Mouse (Mus musculus): Measurements from ENCODE around the gene Msantd1. TPM values are rescaled to one million over a fixed set of nuclear protein-coding genes. Genes with fewer than 3 reads are reported as not detected.
A peak's percentile ranks its signal among the peaks of the same experiment; 100 is the strongest.

Gene Msantd1
- polyA plus RNA-seq, 1 experiment, result 4.6 TPM

DNA sequence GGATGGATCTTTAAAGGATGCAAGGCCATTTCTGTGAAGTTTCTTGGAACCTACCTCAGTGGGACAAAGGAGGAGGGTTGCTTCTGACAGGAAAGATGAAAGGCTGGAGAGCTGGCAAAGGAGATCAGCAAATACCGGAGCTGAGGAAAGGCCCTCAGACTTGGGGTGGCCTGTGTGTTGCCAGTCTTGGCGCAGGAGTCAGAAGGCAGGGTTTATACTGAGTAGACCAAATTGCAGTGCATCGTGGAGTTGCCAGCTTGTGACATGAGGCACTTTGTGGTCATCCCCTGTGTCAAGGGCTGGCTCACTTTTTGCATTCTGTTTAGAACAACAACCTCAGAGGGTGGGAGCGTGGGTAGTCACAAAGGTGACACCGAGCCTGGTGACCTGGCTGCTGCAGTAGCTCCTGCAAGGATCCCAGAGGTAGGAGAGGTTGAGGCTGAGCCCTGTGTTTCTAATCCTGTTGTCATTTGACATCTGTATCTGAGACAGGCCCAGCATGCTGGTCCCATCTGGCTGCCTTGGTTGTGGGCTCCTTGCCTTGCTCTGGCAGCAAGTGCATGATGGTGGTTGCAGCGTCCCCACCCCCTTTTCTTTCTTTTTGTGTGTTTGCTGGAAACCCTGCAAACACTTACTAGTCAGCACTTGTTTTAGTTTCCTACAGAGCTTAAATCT lies 42.8 kb downstream of the Msantd1 start:
- Histone ChIP-seq H3K4me3 (replicated peaks; ENCODE audit: control insufficient read depth, low read depth, low read length) (peak overlapping the region; percentile 24), H3K4me1 (ENCODE audit: control insufficient read depth, insufficient read depth, low read length) (peaks cover 1% of the 10 kb centered on the region; the same call in 1 of the 2 replicates), H3K27ac (ENCODE audit: control insufficient read depth, insufficient read depth, low read depth, low read length, poor library complexity) (no peak overlapping the region)
- WGBS, result 80% methylated on average over 6 of the region's 6 CpGs
- TF ChIP-seq CTCF (IDR thresholded peaks at IDR 0.05; ENCODE audit: control insufficient read depth, insufficient read depth, low read length) (no peak), POLR2A (IDR thresholded peaks at IDR 0.05; ENCODE audit: borderline replicate concordance, control insufficient read depth, low read depth, low read length) (no peak)

DNA sequence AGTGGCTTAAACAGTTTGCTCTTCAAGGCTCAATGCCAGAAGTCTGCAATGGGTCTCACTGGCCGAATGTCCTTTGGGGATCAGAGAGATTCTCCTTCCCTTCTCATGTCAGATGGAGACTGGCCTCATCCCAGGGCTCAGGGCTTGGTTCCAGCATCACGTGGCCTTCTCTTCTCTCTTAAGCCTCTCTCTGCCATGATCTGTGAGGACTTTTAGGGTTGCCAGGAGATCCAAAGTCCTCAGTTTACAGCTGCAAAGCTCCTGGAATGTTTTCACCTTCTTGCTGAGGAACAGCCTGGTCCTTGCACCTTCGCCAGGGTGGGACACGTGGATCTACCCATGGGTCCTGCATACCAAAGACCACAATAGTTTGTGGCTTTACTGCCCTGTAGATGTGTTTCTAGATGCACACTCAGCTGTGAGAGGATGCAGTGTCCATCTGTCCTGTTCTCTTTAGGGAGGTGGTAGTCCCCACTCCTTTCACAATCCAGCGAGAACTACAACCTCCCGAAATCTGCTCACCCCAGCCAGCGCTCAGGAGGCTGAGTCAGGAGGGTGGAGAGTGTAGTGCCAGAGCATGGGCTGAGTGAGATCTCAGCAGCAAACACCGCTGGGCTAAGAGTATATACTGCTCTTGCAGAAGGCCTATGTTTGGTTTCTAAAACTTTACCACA lies 43.5 kb downstream of the Msantd1 start:
- WGBS, result 89% methylated on average over 8 of the region's 8 CpGs
- H3K4me1 ChIP-seq (ENCODE audit: control insufficient read depth, insufficient read depth, low read length), result peaks cover 3% of the 10 kb centered on the region; the same call in 1 of the 2 replicates
- H3K4me3 ChIP-seq (replicated peaks; ENCODE audit: control insufficient read depth, low read depth, low read length), result no peak overlapping the region

DNA sequence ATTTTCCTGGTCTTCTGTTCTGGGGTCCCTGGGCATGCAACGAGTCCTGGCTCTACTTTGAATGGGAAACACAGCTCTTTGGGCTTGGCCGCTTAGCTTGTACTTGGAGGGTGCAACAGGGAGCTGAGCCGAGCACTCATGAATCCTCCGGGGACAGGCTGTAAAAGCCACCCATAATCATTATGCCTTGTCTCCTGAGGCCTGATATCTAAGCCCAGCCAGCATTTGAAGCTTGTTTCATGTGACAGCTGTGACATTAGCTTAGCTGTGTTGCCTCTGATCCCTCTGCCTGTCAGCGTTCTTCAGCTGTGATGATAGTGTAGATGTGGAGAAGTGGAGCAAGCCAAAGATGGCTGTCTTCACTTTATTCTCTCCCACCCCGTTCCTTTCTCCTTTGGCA lies 46.7 kb downstream of the Msantd1 start:
- WGBS, result 70% methylated on average over 6 of the region's 6 CpGs
- H3K27ac ChIP-seq (ENCODE audit: control insufficient read depth, insufficient read depth, low read depth, low read length, poor library complexity), result no peak overlapping the region
- TF ChIP-seq POLR2A (IDR thresholded peaks at IDR 0.05; ENCODE audit: borderline replicate concordance, control insufficient read depth, low read depth, low read length) (no peak), CTCF (IDR thresholded peaks at IDR 0.05; ENCODE audit: control insufficient read depth, insufficient read depth, low read length) (no peak)
- H3K4me1 ChIP-seq (ENCODE audit: control insufficient read depth, insufficient read depth, low read length), result peaks cover 1% of the 10 kb centered on the region; the same call in 1 of the 2 replicates
- no peak overlapping the region for H3K4me3 ChIP-seq (replicated peaks; ENCODE audit: control insufficient read depth, low read depth, low read length)

More for the DNA sequence above, 43.5 kb downstream of the Msantd1 start:
- H3K27ac ChIP-seq (ENCODE audit: control insufficient read depth, insufficient read depth, low read depth, low read length, poor library complexity), result no peak overlapping the region
- no peak for TF ChIP-seq CTCF (IDR thresholded peaks at IDR 0.05; ENCODE audit: control insufficient read depth, insufficient read depth, low read length)
- TF ChIP-seq POLR2A (IDR thresholded peaks at IDR 0.05; ENCODE audit: borderline replicate concordance, control insufficient read depth, low read depth, low read length), result no peak

DNA sequence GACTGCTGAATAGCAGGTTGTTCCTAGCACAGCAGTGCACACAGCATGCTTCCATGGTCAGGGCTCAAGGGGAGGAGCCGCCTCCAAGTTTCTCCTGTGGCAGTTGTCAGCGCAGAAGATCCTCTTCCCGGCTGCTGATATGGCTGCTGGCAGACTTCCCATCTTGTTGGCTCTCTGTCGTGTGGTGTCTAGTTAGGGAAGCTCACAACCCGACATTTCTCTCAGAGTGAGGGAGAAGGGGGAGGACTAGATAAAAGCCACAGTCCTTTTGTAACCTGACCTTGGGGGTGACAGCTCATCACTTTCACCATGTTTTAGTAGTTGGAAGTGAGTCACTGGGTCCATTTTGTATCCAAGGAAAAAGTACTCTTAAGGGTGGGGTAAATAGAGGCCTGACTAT lies 47.8 kb downstream of the Msantd1 start:
- Histone ChIP-seq H3K27ac (ENCODE audit: control insufficient read depth, insufficient read depth, low read depth, low read length, poor library complexity) (no peak overlapping the region), H3K4me3 (replicated peaks; ENCODE audit: control insufficient read depth, low read depth, low read length) (no peak overlapping the region), H3K4me1 (ENCODE audit: control insufficient read depth, insufficient read depth, low read length) (peaks cover 1% of the 10 kb centered on the region; the same call in 1 of the 2 replicates)
- TF ChIP-seq POLR2A (IDR thresholded peaks at IDR 0.05; ENCODE audit: borderline replicate concordance, control insufficient read depth, low read depth, low read length) (no peak), CTCF (IDR thresholded peaks at IDR 0.05; ENCODE audit: control insufficient read depth, insufficient read depth, low read length) (no peak)
- 20% methylated on average over 5 of the region's 5 CpGs for WGBS

DNA sequence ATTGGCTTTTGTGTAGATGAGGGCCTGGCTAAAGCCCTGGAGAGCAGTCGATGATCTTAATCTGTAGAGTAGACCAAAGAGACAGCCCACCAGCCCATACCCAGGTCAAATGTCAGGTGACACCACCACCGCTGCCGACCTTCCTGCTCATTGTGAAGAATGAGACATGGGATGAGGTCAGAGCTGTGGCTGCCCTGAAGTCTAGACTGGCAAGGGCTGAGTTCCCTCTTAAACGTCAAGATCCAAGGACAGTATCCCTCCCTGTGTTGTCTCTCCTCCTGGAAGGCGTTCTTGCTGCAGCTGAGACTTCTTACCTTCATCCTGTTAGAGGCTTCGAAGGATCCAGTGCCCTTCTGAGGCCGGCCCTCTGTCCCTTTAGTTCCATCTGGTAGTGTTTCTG lies 48.3 kb downstream of the Msantd1 start:
- no peak overlapping the region for H3K27ac ChIP-seq (ENCODE audit: control insufficient read depth, insufficient read depth, low read depth, low read length, poor library complexity)
- 80% methylated on average over 7 of the region's 7 CpGs for WGBS
- H3K4me3 ChIP-seq (replicated peaks; ENCODE audit: control insufficient read depth, low read depth, low read length), result no peak overlapping the region
- TF ChIP-seq CTCF (IDR thresholded peaks at IDR 0.05; ENCODE audit: control insufficient read depth, insufficient read depth, low read length) (no peak), POLR2A (IDR thresholded peaks at IDR 0.05; ENCODE audit: borderline replicate concordance, control insufficient read depth, low read depth, low read length) (no peak)
- H3K4me1 ChIP-seq (ENCODE audit: control insufficient read depth, insufficient read depth, low read length), result peaks cover 1% of the 10 kb centered on the region; the same call in 1 of the 2 replicates

DNA sequence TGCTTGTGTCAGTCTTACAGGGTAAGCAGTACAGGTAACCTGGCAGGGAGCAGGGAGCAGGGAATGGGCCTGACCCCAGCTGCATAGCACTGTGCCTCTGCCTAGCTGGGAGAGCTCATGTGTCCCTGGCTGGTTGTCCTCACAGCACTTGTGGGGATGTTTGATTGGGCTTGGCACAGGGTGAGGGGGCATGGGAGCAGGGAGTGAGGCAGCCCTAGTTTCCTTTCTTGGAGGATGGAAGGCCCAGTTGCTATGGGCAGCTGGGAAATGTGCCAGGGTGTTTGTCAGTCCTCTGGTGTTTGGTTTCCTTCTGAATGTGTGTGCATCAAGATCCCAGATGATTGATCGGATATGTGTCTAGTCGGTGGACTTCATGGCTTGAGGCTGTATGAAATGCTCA lies 49.2 kb downstream of the Msantd1 start:
- WGBS, result 75% methylated on average over 2 of the region's 2 CpGs
- no peak for TF ChIP-seq CTCF (IDR thresholded peaks at IDR 0.05; ENCODE audit: control insufficient read depth, insufficient read depth, low read length)
- no peak for TF ChIP-seq POLR2A (IDR thresholded peaks at IDR 0.05; ENCODE audit: borderline replicate concordance, control insufficient read depth, low read depth, low read length)
- Histone ChIP-seq H3K4me3 (replicated peaks; ENCODE audit: control insufficient read depth, low read depth, low read length) (no peak overlapping the region), H3K4me1 (ENCODE audit: control insufficient read depth, insufficient read depth, low read length) (peaks cover 3% of the 10 kb centered on the region), H3K27ac (ENCODE audit: control insufficient read depth, insufficient read depth, low read depth, low read length, poor library complexity) (no peak overlapping the region)

DNA sequence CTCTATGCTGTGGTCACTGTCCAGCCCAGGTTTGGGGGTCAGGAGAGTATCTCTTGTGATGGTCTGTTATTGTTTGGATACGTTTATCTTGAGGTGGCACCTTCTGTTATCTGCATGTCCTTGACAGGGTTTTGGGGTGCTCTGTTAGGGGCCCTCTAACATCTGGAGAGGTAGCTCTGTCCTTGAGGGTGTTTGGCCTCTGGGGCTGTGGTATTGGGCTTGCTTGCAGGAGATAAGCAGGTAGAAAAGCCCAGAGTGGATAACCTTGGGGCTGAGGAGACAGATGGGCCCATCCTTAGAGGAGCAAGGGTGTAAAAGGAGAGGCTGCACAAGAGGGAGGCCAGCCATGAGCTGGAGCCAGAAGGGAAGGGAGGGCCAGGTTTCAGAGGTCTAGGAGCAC lies 52.2 kb downstream of the Msantd1 start:
- peak overlapping the region; percentile 34 for H3K27ac ChIP-seq (ENCODE audit: control insufficient read depth, insufficient read depth, low read depth, low read length, poor library complexity)
- peaks cover 3% of the 10 kb centered on the region for H3K4me1 ChIP-seq (ENCODE audit: control insufficient read depth, insufficient read depth, low read length)
- no peak for TF ChIP-seq CTCF (IDR thresholded peaks at IDR 0.05; ENCODE audit: control insufficient read depth, insufficient read depth, low read length)
- no peak for TF ChIP-seq POLR2A (IDR thresholded peaks at IDR 0.05; ENCODE audit: borderline replicate concordance, control insufficient read depth, low read depth, low read length)
- no peak overlapping the region for H3K4me3 ChIP-seq (replicated peaks; ENCODE audit: control insufficient read depth, low read depth, low read length)
- WGBS, result 55% methylated on average over 1 of the region's 1 CpGs

DNA sequence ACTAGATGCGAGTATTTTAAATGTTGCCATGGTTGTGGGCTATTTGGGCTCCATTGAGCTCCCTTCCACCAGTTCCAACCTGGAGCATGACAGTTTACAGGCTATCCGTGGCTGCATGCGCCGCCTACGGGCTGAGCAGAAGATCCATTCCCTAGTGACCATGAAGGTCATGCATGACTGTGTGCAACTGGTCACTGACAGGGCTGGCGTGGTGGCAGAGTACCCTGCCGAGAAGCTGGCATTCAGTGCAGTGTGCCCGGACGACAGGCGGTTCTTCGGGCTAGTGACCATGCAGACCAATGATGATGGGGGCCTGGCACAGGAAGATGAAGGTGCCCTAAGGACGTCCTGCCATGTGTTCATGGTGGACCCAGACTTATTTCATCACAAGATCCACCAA lies 57.7 kb downstream of the Msantd1 start:
- H3K4me1 ChIP-seq (ENCODE audit: control insufficient read depth, insufficient read depth, low read length), result peaks cover 2% of the 10 kb centered on the region
- 93% methylated on average over 12 of the region's 12 CpGs for WGBS
- TF ChIP-seq POLR2A (IDR thresholded peaks at IDR 0.05; ENCODE audit: borderline replicate concordance, control insufficient read depth, low read depth, low read length) (no peak), CTCF (IDR thresholded peaks at IDR 0.05; ENCODE audit: control insufficient read depth, insufficient read depth, low read length) (no peak)

More for the DNA sequence above, 57.7 kb downstream of the Msantd1 start:
- no peak overlapping the region for H3K4me3 ChIP-seq (replicated peaks; ENCODE audit: control insufficient read depth, low read depth, low read length)
- H3K27ac ChIP-seq (ENCODE audit: control insufficient read depth, insufficient read depth, low read depth, low read length, poor library complexity), result no peak overlapping the region

Measured in bone marrow, adult 2 months (tissue).